Mouse (Mus musculus) stomach, postnatal 0 days (tissue): ENCODE measurements around the gene Gnb4. TPM values are rescaled to one million over a fixed set of nuclear protein-coding genes. Genes with fewer than 3 reads are reported as not detected.

Experiments
- ATAC-seq: fragments of 200-750 bp; cut with Nextera tagmentation; 2 replicates; pipeline ENCODE4 v1.8.0; 2017; ENCODE audit not compliant: low FRiP score, low TSS enrichment
- DNase-seq: peaks from one replicate; pipeline ENCODE4 v3.0.0-alpha.2; 2016; ENCODE audit warnings: low spot score
- H3K27ac ChIP-seq: fragments of 300-500 bp; sonication (generic); replicated peaks from 2 replicates; pipeline ENCODE4 v1.5.1; 2014; ENCODE audit warnings: mild to moderate bottlenecking, control low read depth
- H3K27me3 ChIP-seq: fragments of 300-500 bp; sonication (generic); 2 replicates; pipeline ENCODE4 v1.6.1; 2014; ENCODE audit warnings: low read length; ENCODE audit not compliant: control insufficient read depth, insufficient read depth
- H3K36me3 ChIP-seq: fragments of 300-500 bp; sonication (generic); 2 replicates; pipeline ENCODE4 v1.6.1; 2014; ENCODE audit warnings: low read length, mixed read lengths; ENCODE audit not compliant: control insufficient read depth, insufficient read depth
- H3K4me1 ChIP-seq: fragments of 300-500 bp; sonication (generic); replicated peaks from 2 replicates; pipeline ENCODE4 v1.6.1; 2014; ENCODE audit warnings: antibody characterized with exemption; ENCODE audit not compliant: control insufficient read depth, insufficient read depth
- H3K4me2 ChIP-seq: fragments of 300-500 bp; sonication (generic); replicated peaks from 2 replicates; pipeline ENCODE4 v1.6.1; 2014; ENCODE audit warnings: low read depth, mild to moderate bottlenecking, control low read depth, moderate library complexity
- H3K4me3 ChIP-seq: fragments of 300-500 bp; sonication (generic); 2 replicates; pipeline ENCODE4 v1.5.1; 2014; ENCODE audit warnings: low read depth, low read length, control low read depth
- H3K9ac ChIP-seq: fragments of 300-500 bp; sonication (generic); 2 replicates; pipeline ENCODE4 v1.6.1; 2014; ENCODE audit warnings: mild to moderate bottlenecking, low read length, control low read depth, mixed read lengths
- H3K9me3 ChIP-seq: fragments of 300-500 bp; sonication (generic); 2 replicates; pipeline ENCODE4 v1.6.1; 2016; ENCODE audit warnings: low read length; ENCODE audit not compliant: control insufficient read depth
- CTCF ChIP-seq: IDR thresholded peaks from 2 replicates; pipeline ENCODE4 v1.5.1; 2016; ENCODE audit warnings: antibody characterized with exemption, low read depth, mild to moderate bottlenecking, moderate library complexity
- EP300 ChIP-seq: optimal IDR thresholded peaks from 2 replicates; pipeline ENCODE3; 2016; ENCODE audit warnings: antibody characterized with exemption
- WGBS: fragments of 180-500 bp; shearing (Covaris S2); extraction: QIAGEN DNeasy Blood & Tissue Kit; methylation state at CpG from one replicate; pipeline ENCODE4 v1.1.7; 2014; 5-methylcytosine and 5-hydroxymethylcytosine counted together
- polyA plus RNA-seq: library from polyadenylated mRNA; unstranded; fragments of >200 nt; fragmentation: Nextera tagmentation; extraction: Ambion mirVana; gene quantifications from 2 replicates; pipeline ENCODE4 v1.2.1, GENCODE M21; 2015

Gene Gnb4
- polyA plus RNA-seq, 1 experiment from 2014 or later, result 42.6 TPM

- Histone ChIP-seq H3K4me1 (no peaks in the 10 kb centered on the region), H3K36me3 (no peaks in the 10 kb centered on the region), H3K27ac (no peak overlapping the region), H3K4me2 (no peak overlapping the region), H3K9ac (no peak overlapping the region), H3K9me3 (no peaks in the 10 kb centered on the region), H3K4me3 (no peak overlapping the region), H3K27me3 (no peaks in the 10 kb centered on the region)
- ATAC-seq (no peak), DNase-seq (no peak)
- 82% methylated on average over 3 of the region's 3 CpGs for WGBS
- TF ChIP-seq EP300, result no peak
- TF ChIP-seq CTCF, result no peak
Observed at GRCm38 (mm10) chr3:32622106-32622505, 5.7 kb upstream of the Gnb4 start.

- 79% methylated on average over 1 of the region's 1 CpGs for WGBS
- DNase-seq, result no peak
- ATAC-seq, result no peak
- TF ChIP-seq CTCF (no peak), EP300 (no peak)
- Histone ChIP-seq H3K27me3 (no peaks in the 10 kb centered on the region), H3K4me1 (no peaks in the 10 kb centered on the region), H3K9me3 (no peaks in the 10 kb centered on the region), H3K27ac (no peak overlapping the region), H3K36me3 (no peaks in the 10 kb centered on the region), H3K4me2 (no peak overlapping the region), H3K9ac (no peak overlapping the region), H3K4me3 (no peak overlapping the region)
Observed at GRCm38 (mm10) chr3:32621658-32622057, 5.3 kb upstream of the Gnb4 start.

- H3K27me3 ChIP-seq, result no peaks in the 10 kb centered on the region
- peak overlapping the region; percentile 61 for H3K4me3 ChIP-seq
- WGBS, result 8% methylated on average over 16 of the region's 16 CpGs
- H3K27ac ChIP-seq, result peak overlapping the region; percentile 87
- no peaks in the 10 kb centered on the region for H3K4me1 ChIP-seq
- H3K9me3 ChIP-seq, result no peaks in the 10 kb centered on the region
- ATAC-seq (peak; percentile 22; the same call in 1 of the 2 replicates), DNase-seq (no peak)
- H3K9ac ChIP-seq, result peak overlapping the region; percentile 70
- H3K36me3 ChIP-seq, result no peaks in the 10 kb centered on the region
- TF ChIP-seq CTCF (no peak), EP300 (no peak)
- peak overlapping the region; percentile 61 for H3K4me2 ChIP-seq
Observed at GRCm38 (mm10) chr3:32617053-32617642, 763 bp upstream of the Gnb4 start.

GRCm38 (mm10) chr3:32616006-32616330 lies 417 bp downstream of the Gnb4 start:
- Histone ChIP-seq H3K4me3 (peak overlapping the region; percentile 61), H3K9me3 (no peaks in the 10 kb centered on the region), H3K9ac (peak overlapping the region; percentile 70), H3K4me2 (peak overlapping the region; percentile 61), H3K4me1 (no peaks in the 10 kb centered on the region), H3K36me3 (no peaks in the 10 kb centered on the region), H3K27me3 (no peaks in the 10 kb centered on the region), H3K27ac (peak overlapping the region; percentile 87)
- no peak for DNase-seq
- WGBS, result 9% methylated on average over 13 of the region's 14 CpGs
- peak; percentile 49 for ATAC-seq
- no peak for TF ChIP-seq EP300
- no peak for TF ChIP-seq CTCF

- Histone ChIP-seq H3K4me2 (peak overlapping the region; percentile 61), H3K9ac (peak overlapping the region; percentile 70; the same call in 1 of the 2 replicates), H3K4me1 (no peaks in the 10 kb centered on the region), H3K4me3 (peak overlapping the region; percentile 61), H3K27ac (0 out of 2 replicates have a peak overlapping the region, but pooled peaks have one; percentile 87), H3K9me3 (no peaks in the 10 kb centered on the region), H3K36me3 (no peaks in the 10 kb centered on the region), H3K27me3 (no peaks in the 10 kb centered on the region)
- 30% methylated on average over 5 of the region's 5 CpGs for WGBS
- TF ChIP-seq CTCF (no peak), EP300 (no peak)
- ATAC-seq (no peak), DNase-seq (no peak)
Observed at GRCm38 (mm10) chr3:32615376-32615775, 1.0 kb downstream of the Gnb4 start.

GRCm38 (mm10) chr3:32614786-32615185 lies 1.6 kb downstream of the Gnb4 start:
- peak overlapping the region; percentile 18 for H3K4me2 ChIP-seq
- WGBS, result 49% methylated on average over 2 of the region's 2 CpGs

More at GRCm38 (mm10) chr3:32614786-32615185, 1.6 kb downstream of the Gnb4 start:
- TF ChIP-seq CTCF (no peak), EP300 (no peak)
- ATAC-seq, result no peak
- Histone ChIP-seq H3K27me3 (no peaks in the 10 kb centered on the region), H3K9me3 (no peaks in the 10 kb centered on the region), H3K4me1 (no peaks in the 10 kb centered on the region), H3K4me3 (no peak overlapping the region), H3K36me3 (no peaks in the 10 kb centered on the region), H3K9ac (no peak overlapping the region; the same call in 1 of the 2 replicates), H3K27ac (no peak overlapping the region)
- DNase-seq, result no peak
